Mouse (Mus musculus): ENCODE results near the gene Fundc2. TPM values are rescaled to one million over a fixed set of nuclear protein-coding genes. Genes with fewer than 3 reads are reported as not detected.

Gene Fundc2
- polyA plus RNA-seq, 1 experiment from 2014 or later, result 36.2 TPM

Other genes with a start within 250 kb of the Fundc2 start
- not detected in 2 replicates for gene Smim9, start 218.6 kb upstream of the Fundc2 start, polyA plus RNA-seq (2016; fragmentation: Nextera tagmentation; extraction: Ambion mirVana)
- gene F8, start 216 bp downstream of the Fundc2 start, polyA plus RNA-seq (2016; fragmentation: Nextera tagmentation; extraction: Ambion mirVana), result 0.89 and 1.6 TPM in 2 replicates
- 18.2 and 21.5 TPM in 2 replicates for gene Cmc4, start 34.2 kb downstream of the Fundc2 start, polyA plus RNA-seq (2016; fragmentation: Nextera tagmentation; extraction: Ambion mirVana)
- 8.6 and 9.6 TPM in 2 replicates for gene Mtcp1, start 34.2 kb downstream of the Fundc2 start, polyA plus RNA-seq (2016; fragmentation: Nextera tagmentation; extraction: Ambion mirVana)
- gene Brcc3, start 34.2 kb downstream of the Fundc2 start, polyA plus RNA-seq (2016; fragmentation: Nextera tagmentation; extraction: Ambion mirVana), result 52.8 and 52.9 TPM in 2 replicates
- gene Vbp1, start 131.9 kb downstream of the Fundc2 start, polyA plus RNA-seq (2016; fragmentation: Nextera tagmentation; extraction: Ambion mirVana), result 286 and 296 TPM in 2 replicates
- gene Rab39b, start 195.8 kb downstream of the Fundc2 start, polyA plus RNA-seq (2016; fragmentation: Nextera tagmentation; extraction: Ambion mirVana), result 20.2 and 22.6 TPM in 2 replicates